Mouse (Mus musculus): ENCODE data around the gene Gm5460. TPM values are rescaled to one million over a fixed set of nuclear protein-coding genes. Genes with fewer than 3 reads are reported as not detected.

The Gm5460 gene
- polyA plus RNA-seq, 1 experiment from 2014 or later = not detected

GRCm38 (mm10) chr14:34015063-34015462 is 1.5 kb upstream of the Gm5460 start, which contains the start of gene Gm30083:
Gene Gm30083, minus strand, starts transcription at chr14:34015182.
- no peak for ATAC-seq (replicated peaks; ENCODE audit: low FRiP score)
- H3K4me1 ChIP-seq = no peaks in the 10 kb centered on the region
- H3K36me3 ChIP-seq = no peaks in the 10 kb centered on the region
- WGBS = 88% methylated on average over 3 of the region's 3 CpGs
- no peak within 1 kb of the TSS for H3K9ac ChIP-seq
- no peak within 1 kb of the TSS for H3K27ac ChIP-seq
- H3K27me3 ChIP-seq = no peaks in the 10 kb centered on the region
- no peak within 1 kb of the TSS for H3K4me3 ChIP-seq (replicated peaks)
- H3K9me3 ChIP-seq (replicated peaks) = no peaks in the 10 kb centered on the region
- H3K4me2 ChIP-seq = no peak within 1 kb of the TSS

GRCm38 (mm10) chr14:34016938-34017337 is 380 bp downstream of the Gm5460 start:
- H3K9me3 ChIP-seq (replicated peaks) = no peaks in the 10 kb centered on the region
- no peak overlapping the region for H3K4me2 ChIP-seq
- no peaks in the 10 kb centered on the region for H3K27me3 ChIP-seq
- H3K4me3 ChIP-seq (replicated peaks) = no peak overlapping the region
- no peaks in the 10 kb centered on the region for H3K4me1 ChIP-seq
- H3K36me3 ChIP-seq = no peaks in the 10 kb centered on the region
- no peak overlapping the region for H3K9ac ChIP-seq
- no peak overlapping the region for H3K27ac ChIP-seq
- no peak for ATAC-seq (replicated peaks; ENCODE audit: low FRiP score)
- WGBS = 95% methylated on average over 2 of the region's 2 CpGs

- H3K4me1 ChIP-seq = no peaks in the 10 kb centered on the region
- 81% methylated on average over 2 of the region's 2 CpGs for WGBS
- H3K4me2 ChIP-seq = no peak overlapping the region
- no peak overlapping the region for H3K9ac ChIP-seq
- no peak overlapping the region for H3K27ac ChIP-seq
- peaks cover 7% of the 10 kb centered on the region; the same call in 1 of the 2 replicates for H3K9me3 ChIP-seq (replicated peaks)
- H3K4me3 ChIP-seq (replicated peaks) = no peak overlapping the region
- no peak for ATAC-seq (replicated peaks; ENCODE audit: low FRiP score)
- no peaks in the 10 kb centered on the region for H3K36me3 ChIP-seq
- H3K27me3 ChIP-seq = no peaks in the 10 kb centered on the region
These were observed 10.2 kb downstream of the Gm5460 start for GRCm38 (mm10) chr14:34026710-34027109.

- no peak overlapping the region for H3K27ac ChIP-seq
- no peaks in the 10 kb centered on the region for H3K36me3 ChIP-seq
- no peaks in the 10 kb centered on the region for H3K27me3 ChIP-seq
- no peaks in the 10 kb centered on the region for H3K9me3 ChIP-seq (replicated peaks)
- ATAC-seq (replicated peaks; ENCODE audit: low FRiP score) = no peak
- H3K4me3 ChIP-seq (replicated peaks) = no peak overlapping the region
- no peaks in the 10 kb centered on the region for H3K4me1 ChIP-seq
- H3K9ac ChIP-seq = no peak overlapping the region
- 82% methylated on average over 8 of the region's 8 CpGs for WGBS
- H3K4me2 ChIP-seq = no peak overlapping the region
These were observed 17.5 kb downstream of the Gm5460 start for GRCm38 (mm10) chr14:34033841-34034610.

GRCm38 (mm10) chr14:34041241-34041640 is 24.7 kb downstream of the Gm5460 start:
- no peaks in the 10 kb centered on the region for H3K4me1 ChIP-seq
- H3K9me3 ChIP-seq (replicated peaks) = no peaks in the 10 kb centered on the region
- no peak for ATAC-seq (replicated peaks; ENCODE audit: low FRiP score)
- no peak overlapping the region for H3K27ac ChIP-seq
- WGBS = 83% methylated on average over 4 of the region's 4 CpGs
- no peak overlapping the region for H3K4me2 ChIP-seq
- no peaks in the 10 kb centered on the region for H3K36me3 ChIP-seq
- no peaks in the 10 kb centered on the region for H3K27me3 ChIP-seq
- no peak overlapping the region for H3K9ac ChIP-seq
- no peak overlapping the region for H3K4me3 ChIP-seq (replicated peaks)

- no peak overlapping the region for H3K9ac ChIP-seq
- H3K9me3 ChIP-seq (replicated peaks) = no peaks in the 10 kb centered on the region
- H3K4me1 ChIP-seq = no peaks in the 10 kb centered on the region
- no peak overlapping the region for H3K27ac ChIP-seq
- WGBS = 52% methylated on average over 3 of the region's 3 CpGs
- no peak for ATAC-seq (replicated peaks; ENCODE audit: low FRiP score)
- no peak overlapping the region for H3K4me2 ChIP-seq
- no peak overlapping the region for H3K4me3 ChIP-seq (replicated peaks)
- H3K36me3 ChIP-seq = no peaks in the 10 kb centered on the region
- no peaks in the 10 kb centered on the region for H3K27me3 ChIP-seq
These were observed 26.8 kb downstream of the Gm5460 start for GRCm38 (mm10) chr14:34043341-34043740.

- Histone ChIP-seq H3K4me1 (no peaks in the 10 kb centered on the region), H3K9me3 (replicated peaks) (no peaks in the 10 kb centered on the region), H3K4me2 (no peak overlapping the region), H3K27me3 (no peaks in the 10 kb centered on the region), H3K4me3 (replicated peaks) (no peak overlapping the region), H3K36me3 (no peaks in the 10 kb centered on the region), H3K27ac (no peak overlapping the region), H3K9ac (no peak overlapping the region)
- ATAC-seq (replicated peaks; ENCODE audit: low FRiP score) = no peak
- 70% methylated on average over 5 of the region's 5 CpGs for WGBS
These were observed 33.7 kb downstream of the Gm5460 start for GRCm38 (mm10) chr14:34050101-34050779.

GRCm38 (mm10) chr14:34052516-34052915 is 36.0 kb downstream of the Gm5460 start, which contains the start of gene Antxrl:
Gene Antxrl, plus strand, starts transcription at chr14:34052707.
- Histone ChIP-seq H3K36me3 (no peaks in the 10 kb centered on the region), H3K27me3 (no peaks in the 10 kb centered on the region), H3K9me3 (replicated peaks) (no peaks in the 10 kb centered on the region), H3K4me2 (no peak within 1 kb of the TSS), H3K27ac (no peak within 1 kb of the TSS), H3K4me3 (replicated peaks) (no peak within 1 kb of the TSS), H3K9ac (no peak within 1 kb of the TSS), H3K4me1 (no peaks in the 10 kb centered on the region)
- WGBS = 76% methylated on average over 6 of the region's 6 CpGs
- ATAC-seq (replicated peaks; ENCODE audit: low FRiP score) = no peak

GRCm38 (mm10) chr14:34071665-34072064 is 55.1 kb downstream of the Gm5460 start:
- H3K9ac ChIP-seq = no peak overlapping the region
- no peaks in the 10 kb centered on the region for H3K36me3 ChIP-seq
- peaks cover 10% of the 10 kb centered on the region for H3K4me1 ChIP-seq
- no peak overlapping the region for H3K4me2 ChIP-seq
- H3K9me3 ChIP-seq (replicated peaks) = no peaks in the 10 kb centered on the region
- 64% methylated on average over 6 of the region's 6 CpGs for WGBS
- ATAC-seq (replicated peaks; ENCODE audit: low FRiP score) = no peak; the same call in 1 of the 2 replicates
- H3K27ac ChIP-seq = no peak overlapping the region
- H3K27me3 ChIP-seq = no peaks in the 10 kb centered on the region
- no peak overlapping the region for H3K4me3 ChIP-seq (replicated peaks)

- Histone ChIP-seq H3K9ac (no peak overlapping the region), H3K27ac (no peak overlapping the region), H3K4me3 (replicated peaks) (no peak overlapping the region), H3K36me3 (no peaks in the 10 kb centered on the region), H3K4me2 (no peak overlapping the region), H3K27me3 (no peaks in the 10 kb centered on the region), H3K4me1 (peaks cover 10% of the 10 kb centered on the region), H3K9me3 (replicated peaks) (no peaks in the 10 kb centered on the region)
- 44% methylated on average over 4 of the region's 4 CpGs for WGBS
- ATAC-seq (replicated peaks; ENCODE audit: low FRiP score) = no peak
These were observed 58.8 kb downstream of the Gm5460 start for GRCm38 (mm10) chr14:34075346-34075745.

- H3K9me3 ChIP-seq (replicated peaks) = no peaks in the 10 kb centered on the region
- no peak overlapping the region for H3K27ac ChIP-seq
- 59% methylated on average over 5 of the region's 5 CpGs for WGBS
- ATAC-seq (replicated peaks; ENCODE audit: low FRiP score) = no peak
- H3K27me3 ChIP-seq = no peaks in the 10 kb centered on the region
- no peaks in the 10 kb centered on the region for H3K36me3 ChIP-seq
- no peak overlapping the region for H3K4me2 ChIP-seq
- no peak overlapping the region for H3K9ac ChIP-seq
- no peak overlapping the region for H3K4me3 ChIP-seq (replicated peaks)
- H3K4me1 ChIP-seq = peaks cover 10% of the 10 kb centered on the region
These were observed 60.7 kb downstream of the Gm5460 start for GRCm38 (mm10) chr14:34077222-34077621.

- no peak for ATAC-seq (replicated peaks; ENCODE audit: low FRiP score)
- 77% methylated on average over 4 of the region's 4 CpGs for WGBS
These were observed 61.7 kb downstream of the Gm5460 start for GRCm38 (mm10) chr14:34078293-34078692.

More at GRCm38 (mm10) chr14:34078293-34078692, 61.7 kb downstream of the Gm5460 start:
- Histone ChIP-seq H3K4me3 (replicated peaks) (no peak overlapping the region), H3K4me1 (peaks cover 8% of the 10 kb centered on the region), H3K9ac (no peak overlapping the region), H3K27ac (no peak overlapping the region), H3K9me3 (replicated peaks) (no peaks in the 10 kb centered on the region), H3K27me3 (no peaks in the 10 kb centered on the region), H3K36me3 (no peaks in the 10 kb centered on the region), H3K4me2 (no peak overlapping the region)
